Mouse (Mus musculus): ENCODE data around the gene Mpi.

Mpi gene

DNA sequence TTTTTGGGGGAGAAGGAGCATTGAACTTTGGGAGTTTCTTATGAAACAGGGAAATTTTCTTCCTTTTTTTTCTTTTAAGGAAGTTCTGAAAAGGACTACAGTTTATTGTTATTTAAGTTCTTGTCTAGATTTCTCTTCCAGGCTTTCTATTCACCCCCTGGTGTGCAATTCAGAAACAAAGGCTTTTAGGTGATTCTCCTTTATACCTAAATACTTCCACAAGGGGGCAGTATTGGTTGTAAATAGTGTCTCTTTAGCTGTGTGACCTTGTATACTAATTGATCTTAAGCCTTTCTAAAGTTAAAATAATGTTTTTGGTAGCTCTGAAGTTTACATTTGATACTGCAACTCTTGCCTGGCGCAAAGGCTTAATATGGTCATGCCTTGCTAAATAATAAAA is 28.8 kb downstream of the Mpi start:
- no peak for DNase-seq (ENCODE audit: low read depth, low spot score)

DNA sequence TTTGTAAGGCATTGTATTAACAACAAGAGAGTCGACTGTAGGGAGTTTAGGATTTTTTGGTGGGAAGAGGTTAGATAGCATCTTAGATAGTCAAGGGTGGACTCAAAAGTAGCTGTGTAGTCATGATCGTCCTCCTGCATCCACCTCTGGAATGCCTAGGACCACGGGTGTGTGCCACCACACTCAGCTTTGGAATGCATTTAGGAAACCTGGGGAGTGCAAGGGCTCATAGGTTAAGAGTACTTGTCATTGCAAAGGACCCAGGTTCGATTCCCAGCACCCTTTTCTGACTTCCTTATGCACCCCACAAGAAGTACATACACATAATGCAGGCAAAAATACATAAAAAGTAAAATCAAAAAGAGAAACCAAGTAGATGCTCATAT is 29.7 kb downstream of the Mpi start:
- DNase-seq (ENCODE audit: low read depth, low spot score) = no peak

DNA sequence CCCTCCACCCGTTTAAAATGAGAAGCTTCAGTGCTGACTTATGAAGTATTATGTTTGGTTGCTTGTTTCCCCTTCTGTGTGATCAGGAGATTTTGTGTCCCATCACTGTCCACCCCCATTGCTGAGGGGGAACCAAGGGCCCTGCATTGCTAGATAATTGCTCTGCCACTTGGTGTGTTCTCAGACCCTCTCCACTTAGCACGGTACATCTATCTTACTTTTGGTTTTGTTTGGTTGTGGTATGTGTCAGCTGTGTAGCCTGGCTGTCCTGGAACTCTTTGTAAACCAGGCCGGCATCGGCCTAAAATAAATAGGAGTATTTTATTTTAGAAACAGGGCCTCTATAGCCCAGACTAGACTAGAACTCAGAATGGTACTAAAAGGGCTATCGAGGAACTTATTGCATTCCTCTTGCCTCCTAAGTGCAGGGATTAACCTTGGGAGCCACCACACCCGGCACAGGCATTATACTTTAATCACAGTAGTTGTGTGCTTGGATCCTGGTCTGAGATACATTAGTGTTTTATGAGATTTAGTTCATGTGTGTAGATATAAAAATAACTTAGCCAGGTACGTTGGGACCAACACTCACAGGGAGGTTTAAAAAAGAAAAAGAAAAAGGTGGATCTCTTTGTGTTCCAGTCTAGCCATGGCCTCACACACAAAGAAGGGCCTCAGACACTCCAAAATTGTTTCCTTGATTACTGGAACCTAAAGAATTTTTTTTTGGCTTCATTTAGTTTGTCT is 30.3 kb downstream of the Mpi start:
- DNase-seq (ENCODE audit: low read depth, low spot score) = no peak

DNA sequence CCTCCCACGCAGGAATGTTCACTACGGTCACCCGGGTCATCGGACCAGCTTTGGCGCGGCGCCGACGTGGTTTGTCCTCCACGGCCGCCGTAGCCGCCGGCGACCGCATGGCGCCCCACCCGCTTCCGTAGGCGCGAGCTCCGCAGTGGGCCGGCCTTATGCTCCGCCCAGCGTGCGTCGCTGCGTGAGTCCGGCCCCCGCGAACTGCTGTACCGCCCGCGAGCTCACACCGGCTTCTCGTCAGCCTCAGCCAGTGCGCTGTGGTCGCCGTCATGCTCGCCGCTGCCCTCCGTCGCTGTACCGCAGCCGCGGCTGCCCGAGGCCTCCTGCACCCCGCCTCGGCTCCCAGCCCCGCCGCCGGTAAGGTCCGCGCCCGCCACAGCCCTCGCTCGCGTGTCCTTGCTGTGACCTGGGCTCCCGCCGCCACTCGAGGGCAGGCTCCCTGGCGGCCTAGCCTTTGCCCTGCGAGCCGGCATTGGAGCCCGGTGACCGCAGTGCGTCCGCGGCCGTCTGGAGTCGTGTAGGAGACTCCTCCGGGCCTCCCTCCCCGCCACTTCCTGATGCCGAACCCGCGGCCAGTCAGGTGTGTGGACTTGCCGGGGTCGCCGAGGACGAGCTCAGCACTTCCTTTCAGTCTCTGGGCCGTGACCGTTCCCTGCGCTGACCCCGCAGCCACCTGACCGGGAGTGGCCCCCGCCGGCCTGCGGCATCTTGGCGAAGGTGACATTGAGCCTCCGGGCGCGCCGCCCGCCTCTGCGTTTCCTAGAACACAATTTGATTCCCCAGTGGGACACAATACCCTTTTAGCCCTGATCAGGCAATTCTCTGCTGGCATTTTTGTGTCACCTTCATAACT is 31.3 kb downstream of the Mpi start, which contains the start of gene Cox5a:
Cox5a (plus strand) TSS at position 219 of the 856 bp plus-strand sequence.
- DNase-seq (ENCODE audit: low read depth, low spot score) = peak; percentile 84

DNA sequence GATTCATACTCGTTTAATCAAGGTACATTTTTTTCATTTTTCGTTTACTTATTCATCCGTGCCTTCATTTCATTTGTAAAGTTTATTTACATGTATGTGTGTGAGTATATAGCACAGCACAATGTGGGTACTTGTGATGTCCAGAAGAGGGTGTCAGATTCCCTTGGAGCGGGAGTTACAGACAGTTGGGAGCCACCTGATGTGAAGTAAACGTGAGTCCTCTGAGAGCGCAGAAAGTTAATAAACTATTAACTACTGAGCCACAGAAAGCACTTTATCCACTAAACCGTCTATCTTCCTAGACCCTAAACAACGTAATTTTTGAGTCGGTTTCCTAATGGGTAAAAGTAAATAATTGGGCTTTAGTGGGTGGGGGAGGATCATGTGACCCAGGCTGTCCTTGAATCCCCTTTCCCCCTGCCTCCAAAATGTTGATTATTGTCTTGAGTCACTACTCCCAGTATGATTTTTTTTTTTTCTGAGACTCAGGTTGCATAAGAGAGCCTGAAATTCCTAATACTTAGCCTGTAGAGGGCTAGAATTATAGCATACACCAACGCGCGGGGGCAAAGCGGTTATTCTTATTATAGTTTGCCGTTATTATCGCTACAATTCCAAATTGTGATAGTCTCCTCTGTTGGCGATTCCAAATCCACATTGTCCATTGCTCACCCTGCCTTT is 32.0 kb downstream of the Mpi start:
- DNase-seq (ENCODE audit: low read depth, low spot score) = no peak

DNA sequence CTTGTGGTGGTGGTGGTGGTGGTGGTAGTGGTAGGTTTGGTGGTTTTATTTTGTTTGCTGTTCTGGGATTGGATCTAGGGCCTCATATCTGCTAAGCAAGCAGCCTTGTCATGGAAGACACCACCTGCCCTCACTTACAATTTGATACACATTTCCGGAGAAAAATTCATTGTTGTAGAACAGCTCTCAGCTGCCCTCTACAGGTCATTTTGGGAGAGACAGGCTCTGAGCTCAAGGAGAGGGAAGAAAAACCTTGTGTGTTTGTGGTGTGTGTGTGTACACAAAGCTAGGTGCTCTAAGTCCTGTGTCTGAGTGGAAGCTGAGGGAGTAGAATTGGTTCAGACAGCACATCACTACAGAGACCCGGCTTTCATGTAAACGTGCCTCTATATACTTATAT is 35.5 kb downstream of the Mpi start:
- no peak for DNase-seq (ENCODE audit: low read depth, low spot score)

DNA sequence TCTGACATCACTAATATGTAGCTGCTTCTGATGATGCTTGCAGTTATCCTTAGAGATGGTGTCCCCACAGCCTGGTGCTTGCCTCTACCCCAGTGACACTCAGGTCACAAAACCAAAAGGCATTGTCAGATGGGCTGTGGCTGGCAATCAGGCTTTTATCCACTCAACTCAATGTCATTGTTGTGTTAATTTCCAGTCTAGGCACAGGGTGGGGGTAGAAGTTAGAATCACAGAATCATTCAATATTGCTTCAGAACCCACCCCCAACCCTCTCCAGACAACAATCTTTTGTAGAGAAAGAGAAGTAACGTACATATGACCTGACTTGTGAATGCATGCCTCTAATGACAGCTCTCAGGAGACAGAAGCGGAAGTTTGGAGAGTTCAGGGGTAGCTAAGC is 42.0 kb downstream of the Mpi start:
- DNase-seq (ENCODE audit: low read depth, low spot score) = no peak

DNA sequence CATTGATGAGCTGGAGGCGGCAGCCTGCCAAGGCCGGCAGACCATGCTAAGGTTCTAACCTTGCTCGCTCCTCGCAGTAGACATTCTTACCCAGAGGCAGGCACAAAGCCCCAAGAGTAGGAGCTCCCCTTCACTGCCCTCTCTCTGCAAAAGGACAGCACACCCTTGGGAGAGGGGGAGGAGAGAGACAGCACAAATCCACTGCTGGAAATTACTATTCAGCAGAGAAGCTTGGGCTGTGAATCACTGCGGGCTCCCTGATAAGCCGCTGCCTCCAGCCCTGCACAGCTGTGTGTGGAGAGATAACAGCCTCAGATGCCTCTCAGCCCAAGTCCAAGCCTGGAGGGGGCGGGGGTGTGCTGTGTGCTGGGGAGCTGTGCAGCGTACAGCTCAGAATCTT is 46.9 kb downstream of the Mpi start:
- DNase-seq (ENCODE audit: low read depth, low spot score) = no peak

DNA sequence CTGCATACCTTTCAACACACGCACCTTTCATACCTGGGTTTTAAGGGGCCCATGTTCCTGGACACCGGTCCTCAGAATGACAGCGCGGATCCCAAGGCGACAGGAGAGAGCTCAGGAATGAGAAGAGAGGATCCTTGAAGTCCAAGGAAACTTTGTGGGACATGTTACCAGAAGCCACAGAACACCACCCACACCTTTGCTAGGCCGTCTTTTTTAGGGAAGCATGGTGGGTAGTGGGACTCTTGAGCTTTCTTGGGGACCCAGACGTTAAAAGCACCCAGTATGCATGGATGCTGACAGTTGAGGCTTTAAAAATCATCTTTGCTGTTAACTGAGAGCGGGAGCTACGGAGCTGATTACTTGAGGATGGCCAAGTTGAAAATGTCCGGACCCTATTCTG is 47.7 kb downstream of the Mpi start:
- no peak for DNase-seq (ENCODE audit: low read depth, low spot score)

DNA sequence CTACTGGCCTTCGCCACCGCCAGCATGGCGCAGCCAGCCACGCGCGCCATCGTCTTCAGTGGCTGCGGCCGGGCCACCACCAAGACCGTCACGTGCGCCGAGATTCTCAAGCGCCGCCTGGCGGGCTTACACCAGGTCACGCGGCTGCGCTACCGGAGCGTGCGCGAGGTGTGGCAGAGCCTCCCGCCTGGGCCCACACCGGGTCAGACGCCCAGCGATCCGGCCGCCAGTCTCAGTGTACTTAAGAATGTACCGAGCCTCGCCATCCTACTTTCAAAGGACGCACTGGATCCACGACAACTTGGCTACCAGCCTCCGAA is 48.2 kb downstream of the Mpi start:
- no peak for DNase-seq (ENCODE audit: low read depth, low spot score)

DNA sequence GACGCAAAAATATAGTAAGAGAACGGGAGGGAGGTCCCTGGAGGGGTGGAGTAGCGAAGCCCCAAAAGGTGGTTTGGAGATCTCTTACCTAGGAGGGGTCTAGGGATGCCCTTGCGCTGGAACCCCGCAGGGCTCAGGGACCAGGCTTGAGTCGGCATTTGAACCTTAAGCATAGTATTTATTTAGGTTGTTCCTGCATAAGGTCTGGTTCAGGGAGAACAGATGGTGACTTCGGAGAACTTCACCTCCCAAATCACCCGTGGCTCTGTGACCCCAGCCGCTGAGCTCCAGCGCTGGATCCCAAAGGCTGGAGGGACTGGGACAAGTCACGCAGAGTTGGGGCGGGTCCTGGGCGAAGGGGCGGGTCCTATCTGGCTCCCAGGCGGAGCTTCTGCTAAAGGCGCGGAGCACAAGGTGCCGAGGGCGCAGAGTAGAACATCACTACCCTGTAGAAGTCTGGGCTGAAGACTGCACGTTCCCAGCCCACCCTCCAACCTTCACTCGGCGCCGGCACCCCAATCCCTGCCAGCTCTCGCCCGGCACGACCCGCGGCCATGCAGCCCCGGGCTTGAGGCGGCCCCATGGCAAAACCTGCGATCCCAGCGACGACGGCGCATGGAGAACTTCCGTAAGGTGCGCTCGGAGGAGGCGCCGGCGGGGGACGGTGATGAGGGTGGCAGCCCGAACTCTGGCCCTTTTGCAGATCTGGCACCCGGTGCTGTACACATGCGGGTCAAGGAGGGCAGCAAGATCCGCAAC is 48.8 kb downstream of the Mpi start, which contains the start of gene Rpp25:
Rpp25 (plus strand) TSS at position 405 of the 759 bp plus-strand sequence.
- no peak for DNase-seq (ENCODE audit: low read depth, low spot score)

DNA sequence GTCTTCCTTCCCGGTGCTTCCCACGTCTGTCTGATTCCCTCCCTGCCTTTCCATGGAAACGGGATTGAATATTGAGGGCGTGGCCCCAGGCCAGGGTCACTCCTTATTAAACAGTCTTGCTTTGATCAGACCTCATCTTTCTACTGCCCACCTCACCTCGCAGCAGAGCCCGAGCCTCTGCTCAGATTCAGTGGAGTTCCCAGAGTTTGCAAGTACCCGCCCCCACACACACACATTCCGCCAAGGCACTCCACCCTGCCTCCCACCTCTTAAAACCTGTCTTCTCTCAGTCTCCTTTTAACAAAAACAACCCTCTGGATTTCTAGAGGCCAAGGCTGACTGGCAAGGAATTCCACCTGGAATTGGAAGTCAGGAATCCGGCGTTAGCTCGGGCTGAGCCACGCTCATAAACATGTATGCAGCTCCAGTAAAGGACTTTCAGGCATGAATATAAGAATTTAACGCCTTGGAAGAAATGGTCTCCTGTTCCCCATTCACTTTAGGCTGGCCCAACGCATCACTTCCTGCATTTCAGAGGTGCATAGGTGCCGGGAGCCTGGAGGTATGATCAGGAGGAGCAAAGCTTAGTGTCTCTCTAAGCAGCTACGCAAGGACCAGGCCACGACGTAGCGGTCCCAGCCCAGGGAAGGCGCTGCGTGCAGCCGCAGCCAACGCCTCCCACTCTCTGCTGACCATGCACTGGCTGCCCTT is 49.5 kb downstream of the Mpi start:
- no peak for DNase-seq (ENCODE audit: low read depth, low spot score)

DNA sequence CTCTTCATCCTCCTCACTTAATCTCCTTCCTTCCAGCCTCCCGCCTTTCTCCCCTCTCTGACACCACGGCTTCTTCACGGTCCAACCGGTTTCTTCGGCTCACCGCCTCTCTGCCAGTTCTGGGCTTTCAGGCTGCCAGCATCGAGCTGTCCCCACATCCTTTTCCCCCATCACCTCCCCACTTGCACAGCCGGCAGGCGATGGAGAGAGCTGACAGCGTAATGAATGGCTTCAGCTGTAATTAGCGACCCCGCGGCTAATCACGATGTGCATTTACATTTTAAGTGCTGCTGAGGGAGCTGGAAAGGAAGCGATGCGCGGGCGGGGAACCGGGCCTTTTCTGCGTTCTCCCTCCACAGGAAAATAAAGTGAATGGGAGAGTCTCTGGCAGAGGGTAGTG is 50.7 kb downstream of the Mpi start:
- no peak for DNase-seq (ENCODE audit: low read depth, low spot score)

DNA sequence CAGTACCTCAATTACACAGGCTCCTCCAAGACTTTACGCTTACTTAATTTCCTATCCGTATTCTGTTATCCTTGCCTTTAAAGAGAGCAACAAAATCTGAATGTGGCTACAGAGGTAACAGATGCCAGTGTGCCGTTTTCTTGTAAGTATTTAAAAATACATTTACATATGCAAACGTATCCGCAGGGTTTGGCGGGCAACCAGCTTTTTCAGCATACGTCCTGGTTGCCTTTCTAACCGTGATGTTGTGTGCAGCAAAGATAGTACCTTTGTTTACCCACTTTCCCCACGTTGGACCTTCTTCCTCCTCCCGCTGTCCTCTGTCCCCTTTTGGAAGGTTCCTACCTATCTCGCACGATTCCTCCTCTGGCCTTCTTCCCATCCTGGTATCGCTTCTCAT is 51.1 kb downstream of the Mpi start:
- no peak for DNase-seq (ENCODE audit: low read depth, low spot score)

DNA sequence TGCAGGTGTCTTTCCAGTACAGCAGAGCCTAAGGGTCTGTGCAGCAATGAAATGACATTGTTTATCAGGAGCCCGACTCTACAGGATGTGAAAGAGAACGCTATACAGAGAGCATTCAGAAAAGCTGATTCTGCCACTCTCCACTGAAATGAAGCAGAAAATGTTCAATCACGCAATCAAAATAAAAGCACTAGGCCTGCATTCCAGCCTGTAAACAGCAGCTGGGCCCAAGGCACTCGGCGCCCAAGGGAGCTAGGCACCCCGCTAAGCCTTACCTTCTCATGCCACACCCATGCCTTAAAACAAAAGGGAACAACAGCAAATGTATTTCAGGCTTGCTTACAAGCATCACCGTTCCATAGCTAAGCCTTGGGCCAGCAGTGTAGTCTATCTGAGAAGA is 54.0 kb downstream of the Mpi start:
- no peak for DNase-seq (ENCODE audit: low read depth, low spot score)

DNA sequence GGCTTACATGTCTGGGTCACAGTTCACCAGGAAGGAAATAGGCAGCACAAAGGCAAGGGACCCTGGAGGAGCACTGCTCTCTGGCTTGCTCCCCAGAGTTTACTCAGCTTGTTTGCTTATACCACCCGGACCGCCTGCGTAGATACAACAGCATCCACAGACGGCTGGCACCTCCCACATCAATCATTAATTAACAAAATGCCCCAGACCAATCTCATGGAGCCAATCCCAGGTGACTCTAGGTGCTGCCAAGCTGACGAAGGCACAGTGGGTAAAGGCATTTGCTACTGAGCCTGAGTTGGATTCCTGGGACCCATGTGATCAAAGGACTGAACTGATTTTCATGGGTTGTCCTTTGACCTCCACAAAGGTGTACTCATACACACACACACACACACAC is 55.3 kb downstream of the Mpi start:
- DNase-seq (ENCODE audit: low read depth, low spot score) = no peak

DNA sequence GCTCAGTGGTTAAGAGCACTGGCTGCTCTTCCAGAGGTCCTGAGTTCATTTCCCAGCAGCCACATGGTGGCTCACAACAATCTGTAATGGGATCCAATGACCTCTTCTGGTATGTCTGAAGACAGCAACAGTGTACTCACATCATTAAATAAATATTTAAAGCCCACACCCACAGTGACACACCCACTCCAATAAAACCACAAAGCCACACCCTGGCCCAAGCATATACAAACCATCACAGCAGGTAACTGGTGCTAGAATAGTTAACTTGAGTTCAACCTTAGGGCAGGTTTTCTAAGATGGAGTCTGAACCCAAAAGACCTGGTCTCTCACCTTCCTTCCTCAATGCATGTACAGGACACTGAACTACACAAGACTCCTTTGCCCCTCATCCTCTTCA is 57.6 kb downstream of the Mpi start:
- no peak for DNase-seq (ENCODE audit: low read depth, low spot score)

Measured in embryo, embryonic 11.5 days (tissue).